Mouse (Mus musculus) CH12.LX (cell line): Measurements from ENCODE around the gene Slc7a15. TPM values are rescaled to one million over a fixed set of nuclear protein-coding genes. Genes with fewer than 3 reads are reported as not detected.

ENCODE experiments used
- DNase-seq: peaks from one replicate; pipeline ENCODE4 v3.0.0-alpha.2; 2013; ENCODE audit errors: extremely low read depth
- H3K27ac ChIP-seq: 2 replicates; pipeline ENCODE4 v1.5.1; 2012; ENCODE audit warnings: low read depth, mild to moderate bottlenecking, control low read depth, moderate library complexity; ENCODE audit not compliant: insufficient read depth
- H3K27me3 ChIP-seq: replicated peaks from 2 replicates; pipeline ENCODE3; 2012; ENCODE audit warnings: inconsistent platforms
- H3K36me3 ChIP-seq, 2 experiments: replicated peaks in 1 of 2; 2 replicates each; pipeline versions ENCODE3 to v1.6.1; 2012; ENCODE audit warnings: inconsistent platforms in 1 of 2, low read length in 1 of 2, mild to moderate bottlenecking in 1 of 2, mixed read lengths in 1 of 2, moderate library complexity in 1 of 2; ENCODE audit not compliant: control insufficient read depth in 1 of 2, insufficient read depth in 1 of 2
- H3K4me1 ChIP-seq, 2 experiments: 2 replicates each; pipeline ENCODE4 v1.6.1; 2012; ENCODE audit warnings: inconsistent platforms in 1 of 2, moderate library complexity in 1 of 2; ENCODE audit not compliant: insufficient read depth in 2 of 2, control insufficient read depth in 1 of 2
- H3K4me2 ChIP-seq: 2 replicates; pipeline ENCODE4 v1.6.1; 2012; ENCODE audit warnings: low read depth, mild to moderate bottlenecking, control low read depth; ENCODE audit not compliant: poor library complexity, insufficient read depth, severe bottlenecking
- H3K4me3 ChIP-seq, 3 experiments: fragments of 150-350 bp in 1 of 3; sonication (generic) in 1 of 3; replicated peaks in 1 of 3; 2 replicates each; pipeline versions ENCODE3 to v1.5.1; 2011 to 2012; ENCODE audit warnings: low read depth in 2 of 3, low read length in 2 of 3, mild to moderate bottlenecking in 2 of 3, moderate library complexity in 2 of 3, control low read depth in 1 of 3, improper control_type of control experiment in 1 of 3, inconsistent platforms in 1 of 3, mixed read lengths in 1 of 3; ENCODE audit not compliant: poor library complexity in 1 of 3
- H3K79me2 ChIP-seq: replicated peaks from 2 replicates; pipeline ENCODE4 v1.6.1; 2012; ENCODE audit warnings: mild to moderate bottlenecking, moderate library complexity; ENCODE audit not compliant: control insufficient read depth, poor library complexity, insufficient read depth, severe bottlenecking; ENCODE audit errors: extremely low read depth
- H3K9ac ChIP-seq: 2 replicates; pipeline ENCODE4 v1.6.1; 2012; ENCODE audit warnings: low read depth, mild to moderate bottlenecking, control low read depth, moderate library complexity; ENCODE audit not compliant: insufficient read depth
- H3K9me3 ChIP-seq: replicated peaks from 2 replicates; pipeline ENCODE3; 2012; ENCODE audit warnings: low read length, inconsistent platforms, mixed read lengths
- CHD1 ChIP-seq: IDR thresholded peaks from 2 replicates; pipeline ENCODE4 v1.6.1; 2012; ENCODE audit warnings: low read depth, low read length, improper control_type of control experiment, inconsistent platforms
- E2F4 ChIP-seq: IDR thresholded peaks from 2 replicates; pipeline ENCODE4 v1.6.1; 2011; ENCODE audit warnings: low read depth, low read length, improper control_type of control experiment; ENCODE audit not compliant: insufficient replicate concordance
- EP300 ChIP-seq: IDR thresholded peaks from 2 replicates; pipeline ENCODE4 v1.6.1; 2011; ENCODE audit warnings: low read length, improper control_type of control experiment
- ETS1 ChIP-seq: conservative IDR thresholded peaks from 2 replicates; pipeline ENCODE4 v1.6.1; 2012; ENCODE audit warnings: low read depth, mild to moderate bottlenecking, inconsistent platforms, low read length, improper control_type of control experiment, moderate library complexity
- IRF4 ChIP-seq: IDR thresholded peaks from 2 replicates; pipeline ENCODE4 v1.6.1; 2014; ENCODE audit warnings: low read depth, mild to moderate bottlenecking, inconsistent platforms, low read length, improper control_type of control experiment
- JUND ChIP-seq: conservative IDR thresholded peaks from 2 replicates; pipeline ENCODE4 v1.6.1; 2011; ENCODE audit warnings: low read depth, low read length, improper control_type of control experiment
- PAX5 ChIP-seq: IDR thresholded peaks from 2 replicates; pipeline ENCODE4 v1.6.1; 2012; ENCODE audit warnings: low read length, inconsistent platforms, mixed read lengths
- POLR2A ChIP-seq: IDR thresholded peaks from 2 replicates; pipeline ENCODE4 v1.6.1; 2011; ENCODE audit warnings: low read depth, mild to moderate bottlenecking, improper control_type of control experiment, low read length
- POLR2AphosphoS2 ChIP-seq: IDR thresholded peaks from 2 replicates; pipeline ENCODE4 v1.6.1; 2011; ENCODE audit warnings: low read depth, low read length, improper control_type of control experiment
- RAD21 ChIP-seq: IDR thresholded peaks from 2 replicates; pipeline ENCODE4 v1.6.1; 2011; ENCODE audit warnings: low read depth, mild to moderate bottlenecking, low read length, improper control_type of control experiment, moderate library complexity
- TCF12 ChIP-seq: IDR thresholded peaks from 2 replicates; pipeline ENCODE4 v1.6.1; 2014; ENCODE audit warnings: low read depth, mild to moderate bottlenecking, inconsistent platforms, low read length, improper control_type of control experiment
- UBTF ChIP-seq: IDR thresholded peaks from 2 replicates; pipeline ENCODE4 v1.6.1; 2012; ENCODE audit warnings: low read depth, mild to moderate bottlenecking, inconsistent platforms, low read length, improper control_type of control experiment, moderate library complexity
- USF2 ChIP-seq: conservative IDR thresholded peaks from 2 replicates; pipeline ENCODE4 v1.6.1; 2011; ENCODE audit warnings: low read depth, low read length, improper control_type of control experiment
- ZKSCAN1 ChIP-seq: IDR thresholded peaks from 2 replicates; pipeline ENCODE4 v1.6.1; 2012; ENCODE audit warnings: low read depth, inconsistent platforms, low read length, improper control_type of control experiment, borderline replicate concordance
- ZNF384 ChIP-seq: IDR thresholded peaks from 2 replicates; pipeline ENCODE4 v1.6.1; 2012; ENCODE audit warnings: low read depth, low read length, improper control_type of control experiment, inconsistent platforms
- dilution Hi-C: fragments of 300-500 bp; cut with MboI; formaldehyde crosslinking; loops from 2 replicates; pipeline ENCODE4 v1.14.3; 2020; ENCODE audit warnings: low sequenced_read_pairs; ENCODE audit not compliant: extremely low pct_unique_long_range_greater_than_20kb, extremely low pct_ligation_motif_present
- in situ Hi-C: fragments of 300-500 bp; cut with MboI; formaldehyde crosslinking; loops from 3 replicates; pipeline ENCODE4 v1.14.3; 2019; ENCODE audit warnings: low sequenced_read_pairs, low pct_ligation_motif_present, low pct_unique_long_range_greater_than_20kb, mixed read lengths
- polyA plus RNA-seq: library from polyadenylated mRNA; unstranded; fragments of >175 nt; gene quantifications from 2 replicates; pipeline ENCODE4 v1.2.1, GENCODE M21; 2012; ENCODE audit warnings: low read depth; ENCODE audit not compliant: insufficient read length
- total RNA-seq, 2 experiments: library from RNA; depleted of rRNA; stranded (reverse); fragments of 300-350 nt in 1 of 2; fragments of >200 nt in 1 of 2; gene quantifications; 2 replicates each; pipeline ENCODE4 v1.2.3; 2012 to 2014

The Slc7a15 gene
- total and polyA plus RNA-seq, 3 experiments, result not detected

GRCm38 (mm10) chr12:8632737-8633365 is 34.0 kb upstream of the Slc7a15 start:
- H3K4me2 ChIP-seq, result no peak overlapping the region
- in situ Hi-C loops, result no loop called here
- peaks cover 0 to 4% of the 10 kb centered on the region in 2 experiments; a peak in 1 of 4 replicates for H3K4me1 ChIP-seq
- no peak for DNase-seq
- H3K27ac ChIP-seq, result no peak overlapping the region
- peaks cover 2 to 3% of the 10 kb centered on the region in 2 experiments for H3K36me3 ChIP-seq
- dilution Hi-C loops, result no loop called here
- H3K9ac ChIP-seq, result no peak overlapping the region
- H3K9me3 ChIP-seq, result peaks cover 2% of the 10 kb centered on the region
- H3K27me3 ChIP-seq, result no peaks in the 10 kb centered on the region
- no peak overlapping the region for H3K4me3 ChIP-seq
- no peaks in the 10 kb centered on the region for H3K79me2 ChIP-seq
- TF ChIP-seq RAD21, result no peak
- TF ChIP-seq ZNF384, result peak; percentile 86

GRCm38 (mm10) chr12:8631691-8632090 is 32.8 kb upstream of the Slc7a15 start:
- in situ Hi-C loops, result no loop called here
- Histone ChIP-seq H3K9me3 (no peaks in the 10 kb centered on the region), H3K79me2 (no peaks in the 10 kb centered on the region), H3K4me3 (no peak overlapping the region), H3K9ac (no peak overlapping the region)
- TF ChIP-seq IRF4 (no peak), ZKSCAN1 (peak; percentile 28; the same call in 1 of the 2 replicates), CHD1 (0 out of 2 replicates have a peak, but pooled peaks have one; percentile 38)
- TF ChIP-seq, all 38 proteins: peak for 2
- Histone ChIP-seq H3K27me3 (no peaks in the 10 kb centered on the region), H3K4me1 (no peaks in the 10 kb centered on the region), H3K4me2 (no peak overlapping the region), H3K27ac (no peak overlapping the region), H3K36me3 (no peaks in the 10 kb centered on the region)
- DNase-seq, result no peak
- dilution Hi-C loops, result no loop called here

- DNase-seq, result no peak
- dilution Hi-C loops, result no loop called here
- TF ChIP-seq POLR2A (no peak), IRF4 (no peak), UBTF (no peak), PAX5 (no peak), JUND (no peak), USF2 (no peak), EP300 (no peak), E2F4 (no peak), TCF12 (no peak), POLR2AphosphoS2 (no peak), ZNF384 (no peak), ETS1 (no peak)
- TF ChIP-seq, all 38 proteins: peak for 0
- no peaks in the 10 kb centered on the region for H3K79me2 ChIP-seq
- no peaks in the 10 kb centered on the region for H3K9me3 ChIP-seq
- H3K9ac ChIP-seq, result no peak overlapping the region
- H3K27ac ChIP-seq, result no peak overlapping the region
- in situ Hi-C loops, result no loop called here
- no peak overlapping the region for H3K4me2 ChIP-seq
- no peaks in the 10 kb centered on the region for H3K4me1 ChIP-seq
- H3K4me3 ChIP-seq, result no peak overlapping the region
- no peaks in the 10 kb centered on the region for H3K27me3 ChIP-seq
- H3K36me3 ChIP-seq, result no peaks in the 10 kb centered on the region
Measured at GRCm38 (mm10) chr12:8629537-8629936, 30.7 kb upstream of the Slc7a15 start.
